Mouse (Mus musculus): ENCODE results near the gene Insm1. TPM values are rescaled to one million over a fixed set of nuclear protein-coding genes. Genes with fewer than 3 reads are reported as not detected.

The Insm1 gene
- polyA plus RNA-seq, 1 experiment from 2014 or later = 0.85 TPM

DNA sequence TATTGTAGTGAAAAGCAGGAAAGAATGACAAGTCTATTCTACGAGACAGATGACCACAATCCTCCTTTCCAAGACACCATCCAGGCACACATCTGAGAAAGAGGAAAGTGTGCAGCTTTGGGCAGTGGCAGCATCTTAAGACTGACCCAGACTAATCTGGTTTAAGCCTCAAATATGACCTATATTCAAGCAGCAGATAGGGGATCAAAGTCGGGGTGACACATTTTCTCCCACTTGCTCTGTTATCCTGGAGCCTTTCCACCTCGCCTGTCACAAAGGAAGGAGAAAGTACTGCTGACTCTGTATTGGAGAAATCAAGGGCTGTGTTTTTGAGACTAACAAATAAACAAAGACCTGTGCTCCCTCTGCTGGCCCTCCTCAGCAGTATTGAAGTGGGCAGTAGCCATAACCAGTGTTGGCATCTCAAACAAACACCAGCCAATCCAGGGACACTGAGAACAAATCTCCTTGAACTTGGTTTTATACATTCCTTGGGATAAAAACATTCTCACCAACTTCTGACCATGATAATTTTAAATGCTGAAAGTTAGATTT is 34.7 kb downstream of the Insm1 start:
- no peak overlapping the region for H3K27ac ChIP-seq
- H3K4me2 ChIP-seq = no peak overlapping the region
- no peaks in the 10 kb centered on the region for H3K9me3 ChIP-seq
- no peak overlapping the region for H3K9ac ChIP-seq
- H3K27me3 ChIP-seq (replicated peaks) = no peaks in the 10 kb centered on the region
- no peak overlapping the region for H3K4me3 ChIP-seq (replicated peaks)
- no peaks in the 10 kb centered on the region for H3K4me1 ChIP-seq
- 58% methylated on average over 3 of the region's 3 CpGs for WGBS
- no peaks in the 10 kb centered on the region for H3K36me3 ChIP-seq
- no peak for ATAC-seq (ENCODE audit: insufficient read depth, low FRiP score, low read depth)

DNA sequence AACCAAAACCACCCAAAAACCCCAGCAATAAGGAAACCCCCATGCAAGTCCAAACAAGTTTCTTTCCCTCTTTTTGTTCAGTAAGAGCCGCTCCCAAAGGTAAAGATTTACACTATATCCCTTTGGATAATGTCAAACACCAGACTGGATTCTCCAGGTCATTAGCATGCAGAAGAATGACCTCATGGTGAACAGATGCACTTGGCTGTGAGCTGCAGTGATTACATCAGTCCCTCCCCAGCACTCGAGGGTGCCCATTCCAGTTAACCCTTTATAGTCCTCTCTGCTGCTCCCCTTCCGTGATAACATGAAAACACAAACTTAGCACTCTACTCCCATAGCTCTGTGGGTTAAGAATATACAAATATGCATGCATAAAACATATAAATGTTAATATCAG is 35.3 kb downstream of the Insm1 start:
- H3K4me1 ChIP-seq = no peaks in the 10 kb centered on the region
- no peaks in the 10 kb centered on the region for H3K9me3 ChIP-seq
- no peaks in the 10 kb centered on the region for H3K36me3 ChIP-seq
- no peak overlapping the region for H3K9ac ChIP-seq
- no peak; the same call in 1 of the 2 replicates for ATAC-seq (ENCODE audit: insufficient read depth, low FRiP score, low read depth)
- no peak overlapping the region for H3K4me3 ChIP-seq (replicated peaks)
- WGBS = 39% methylated on average over 3 of the region's 3 CpGs
- H3K27ac ChIP-seq = no peak overlapping the region
- no peaks in the 10 kb centered on the region for H3K27me3 ChIP-seq (replicated peaks)
- H3K4me2 ChIP-seq = no peak overlapping the region

DNA sequence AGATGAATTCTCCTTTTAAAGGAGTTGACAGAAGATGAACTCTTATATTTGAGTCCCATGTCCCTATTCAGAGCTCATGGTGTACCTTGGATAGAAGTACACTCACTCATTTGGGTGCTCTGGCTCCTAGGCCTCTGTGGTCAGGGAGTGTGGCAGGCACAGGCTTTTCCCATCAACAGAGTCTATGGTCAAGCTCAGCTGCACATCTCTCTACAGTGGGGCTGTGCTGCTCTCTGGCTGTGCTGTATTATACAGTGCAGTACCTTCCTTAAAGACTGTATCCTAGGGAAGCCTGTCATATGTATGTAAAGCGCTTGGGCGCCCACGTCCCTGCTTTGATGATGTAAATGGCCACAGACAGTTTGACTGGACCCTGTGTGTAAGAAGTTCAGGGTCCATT is 35.9 kb downstream of the Insm1 start:
- H3K4me1 ChIP-seq = no peaks in the 10 kb centered on the region
- no peak overlapping the region for H3K27ac ChIP-seq
- no peaks in the 10 kb centered on the region for H3K27me3 ChIP-seq (replicated peaks)
- no peak overlapping the region for H3K4me2 ChIP-seq
- H3K4me3 ChIP-seq (replicated peaks) = no peak overlapping the region
- no peaks in the 10 kb centered on the region for H3K36me3 ChIP-seq
- WGBS = 85% methylated on average over 3 of the region's 3 CpGs
- no peaks in the 10 kb centered on the region for H3K9me3 ChIP-seq
- no peak for ATAC-seq (ENCODE audit: insufficient read depth, low FRiP score, low read depth)
- no peak overlapping the region for H3K9ac ChIP-seq

DNA sequence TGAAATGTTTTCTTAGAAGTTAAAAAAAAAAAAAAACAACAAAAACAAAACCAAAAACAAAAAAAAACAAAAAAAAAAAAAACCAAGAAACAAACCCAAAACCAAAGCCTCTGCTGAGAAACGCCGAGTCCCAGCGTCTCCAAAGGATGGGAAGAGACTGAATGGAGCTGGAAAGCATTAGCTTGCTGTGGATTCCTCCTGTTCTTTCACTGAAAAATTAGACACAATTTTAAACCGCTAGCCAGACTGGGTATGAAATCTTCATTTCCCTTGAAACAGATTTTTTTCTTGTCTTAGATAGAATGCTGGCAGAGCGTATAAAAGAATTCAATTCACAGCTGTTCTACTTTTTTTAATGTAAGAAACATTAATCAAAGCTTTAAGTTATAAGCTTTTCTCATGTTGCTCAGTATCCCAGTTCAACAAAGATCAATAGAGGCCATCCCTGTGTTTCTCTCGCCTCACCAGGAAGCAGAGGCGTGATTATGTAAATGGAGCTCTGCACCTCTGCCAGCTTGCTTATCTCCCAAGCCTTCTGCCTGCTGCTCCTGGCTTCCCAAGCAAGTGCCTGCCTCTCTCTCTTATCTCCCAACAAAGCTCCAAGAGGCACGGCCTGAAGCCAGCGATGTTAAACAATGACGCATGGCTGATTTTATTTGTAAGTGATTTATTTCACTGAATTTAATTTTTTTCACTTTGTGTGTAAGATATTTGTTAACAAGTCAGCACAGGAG is 37.2 kb downstream of the Insm1 start:
- Histone ChIP-seq H3K9ac (no peak overlapping the region), H3K36me3 (no peaks in the 10 kb centered on the region), H3K9me3 (no peaks in the 10 kb centered on the region), H3K27ac (no peak overlapping the region), H3K27me3 (replicated peaks) (no peaks in the 10 kb centered on the region), H3K4me1 (no peaks in the 10 kb centered on the region), H3K4me2 (no peak overlapping the region), H3K4me3 (replicated peaks) (no peak overlapping the region)
- no peak; the same call in 1 of the 2 replicates for ATAC-seq (ENCODE audit: insufficient read depth, low FRiP score, low read depth)
- 37% methylated on average over 10 of the region's 10 CpGs for WGBS

DNA sequence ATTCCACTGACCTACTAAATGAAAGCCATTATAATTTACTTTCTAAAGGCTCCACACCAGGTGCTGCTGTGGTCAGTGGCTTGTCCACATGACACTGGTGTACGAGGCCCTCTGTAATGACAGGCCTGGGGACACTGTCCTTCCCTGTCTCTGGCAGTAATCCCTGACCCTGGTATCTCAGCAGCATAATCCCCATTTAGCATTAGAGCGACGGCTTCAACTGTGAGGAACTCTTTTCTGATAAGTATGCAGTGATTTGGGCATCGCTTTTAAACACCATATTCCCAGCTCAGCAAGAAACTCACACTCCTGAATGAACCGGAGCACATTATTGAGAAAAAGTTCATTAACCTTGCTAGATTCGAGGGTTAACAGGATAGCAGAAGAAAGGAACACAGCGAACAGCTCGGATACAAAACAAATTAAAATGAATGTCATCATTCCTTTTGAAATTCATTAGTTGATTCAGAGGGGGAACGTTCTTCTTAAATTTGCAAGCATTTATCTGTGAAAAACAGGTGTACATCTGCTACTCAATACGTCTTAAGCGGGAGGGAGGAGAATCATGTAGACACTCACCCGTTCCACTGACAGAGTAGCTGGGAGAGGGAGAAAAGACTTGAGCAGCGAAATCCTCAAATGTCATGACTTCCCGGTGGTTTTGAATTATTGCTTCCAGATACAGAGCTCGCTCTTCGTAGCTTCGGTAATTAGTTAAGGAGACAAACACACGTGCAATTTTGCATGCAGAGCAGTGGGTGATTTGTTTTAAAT is 38.3 kb downstream of the Insm1 start:
- no peaks in the 10 kb centered on the region for H3K9me3 ChIP-seq
- WGBS = 50% methylated on average over 18 of the region's 18 CpGs
- ATAC-seq (ENCODE audit: insufficient read depth, low FRiP score, low read depth) = no peak

DNA sequence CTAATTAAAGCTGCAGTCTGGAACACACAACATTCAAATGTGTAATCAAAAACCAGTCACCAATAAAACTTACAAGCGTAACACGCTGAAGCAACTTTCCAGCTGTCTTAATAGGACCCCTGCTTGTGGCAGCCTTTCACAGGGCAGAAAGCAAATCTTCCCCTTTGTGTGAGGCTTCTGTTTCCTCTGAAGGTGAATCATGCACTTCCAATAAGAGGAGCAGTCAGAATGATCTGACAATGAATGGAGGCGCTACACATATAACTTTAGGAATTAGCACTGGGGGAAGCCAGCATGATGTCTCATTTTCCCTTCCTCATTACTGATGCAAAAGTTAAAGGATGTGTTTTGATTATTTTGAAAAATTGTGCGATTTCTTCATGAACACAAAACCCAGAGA is 39.4 kb downstream of the Insm1 start:
- Histone ChIP-seq H3K4me2 (no peak overlapping the region), H3K27ac (no peak overlapping the region), H3K4me1 (no peaks in the 10 kb centered on the region), H3K9me3 (no peaks in the 10 kb centered on the region), H3K36me3 (no peaks in the 10 kb centered on the region), H3K27me3 (replicated peaks) (no peaks in the 10 kb centered on the region), H3K4me3 (replicated peaks) (no peak overlapping the region), H3K9ac (no peak overlapping the region)
- 86% methylated on average over 4 of the region's 4 CpGs for WGBS
- no peak for ATAC-seq (ENCODE audit: insufficient read depth, low FRiP score, low read depth)

More for the DNA sequence above, 38.3 kb downstream of the Insm1 start:
- Histone ChIP-seq H3K9ac (no peak overlapping the region), H3K4me2 (no peak overlapping the region), H3K36me3 (no peaks in the 10 kb centered on the region), H3K27ac (no peak overlapping the region), H3K4me3 (replicated peaks) (no peak overlapping the region), H3K4me1 (no peaks in the 10 kb centered on the region), H3K27me3 (replicated peaks) (no peaks in the 10 kb centered on the region)

DNA sequence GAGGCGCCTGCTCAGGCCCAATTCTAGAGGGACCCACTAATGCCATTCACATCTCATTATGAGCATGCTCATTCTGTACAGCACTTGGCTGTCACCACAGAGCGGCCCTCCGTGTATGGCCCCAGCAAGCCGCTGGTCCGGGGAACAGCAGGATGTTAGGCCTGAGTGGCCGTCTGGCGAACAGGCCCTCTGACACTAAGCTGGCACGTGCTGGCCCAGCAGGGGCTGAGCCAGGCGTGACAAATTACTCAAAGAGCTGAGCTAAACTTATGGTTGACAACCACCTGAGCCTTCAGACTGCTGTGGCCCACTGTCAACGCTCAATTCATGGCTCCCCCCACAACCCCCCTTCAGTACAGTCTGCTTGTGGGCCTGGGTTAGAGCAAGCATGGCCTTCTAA is 40.5 kb downstream of the Insm1 start:
- Histone ChIP-seq H3K4me2 (no peak overlapping the region), H3K9ac (no peak overlapping the region), H3K4me1 (no peaks in the 10 kb centered on the region), H3K9me3 (no peaks in the 10 kb centered on the region), H3K36me3 (no peaks in the 10 kb centered on the region), H3K27me3 (replicated peaks) (no peaks in the 10 kb centered on the region), H3K27ac (no peak overlapping the region), H3K4me3 (replicated peaks) (no peak overlapping the region)
- no peak for ATAC-seq (ENCODE audit: insufficient read depth, low FRiP score, low read depth)
- WGBS = 64% methylated on average over 10 of the region's 10 CpGs

DNA sequence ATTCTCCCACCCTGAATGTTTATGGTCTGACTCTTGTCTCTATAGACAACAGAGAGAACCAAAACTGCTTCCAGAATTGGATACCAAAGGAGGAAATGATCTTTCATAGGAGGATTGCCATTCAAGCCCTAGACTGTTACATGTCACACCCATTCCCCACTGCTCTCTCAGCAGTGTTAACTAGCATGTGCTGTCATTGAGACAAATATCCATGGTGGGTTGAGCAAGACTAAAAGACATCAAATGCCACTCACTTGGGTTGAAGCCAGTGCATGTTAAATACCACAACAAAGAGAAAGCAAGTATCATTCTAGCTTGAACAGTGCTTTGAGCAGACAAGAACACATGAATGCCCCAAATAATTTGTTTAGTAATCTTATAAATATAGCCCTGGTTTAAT is 41.2 kb downstream of the Insm1 start:
- Histone ChIP-seq H3K36me3 (no peaks in the 10 kb centered on the region), H3K9me3 (no peaks in the 10 kb centered on the region), H3K4me3 (replicated peaks) (no peak overlapping the region), H3K4me2 (no peak overlapping the region), H3K9ac (no peak overlapping the region), H3K4me1 (no peaks in the 10 kb centered on the region), H3K27me3 (replicated peaks) (no peaks in the 10 kb centered on the region), H3K27ac (no peak overlapping the region)
- no peak for ATAC-seq (ENCODE audit: insufficient read depth, low FRiP score, low read depth)

DNA sequence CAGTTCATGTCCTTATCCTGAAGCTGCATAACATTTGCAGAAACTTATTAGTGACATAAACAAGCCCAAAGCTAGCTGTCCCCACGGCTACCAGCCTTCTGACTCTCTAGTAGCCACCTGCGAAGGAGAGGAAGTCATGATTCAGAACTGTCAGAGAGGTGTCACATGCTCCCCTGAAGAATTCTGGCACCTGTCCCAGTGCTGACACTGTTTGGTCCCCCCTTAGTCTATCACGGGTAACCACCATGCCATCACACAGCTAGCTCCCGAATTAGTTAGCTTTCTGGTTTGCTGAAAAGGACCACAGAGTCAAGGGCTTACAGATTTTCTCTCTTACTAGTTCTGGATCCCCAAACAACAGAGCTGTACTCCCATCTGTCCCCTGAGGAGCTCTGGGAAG is 43.3 kb downstream of the Insm1 start:
- H3K9ac ChIP-seq = no peak overlapping the region
- H3K4me2 ChIP-seq = no peak overlapping the region
- H3K9me3 ChIP-seq = no peaks in the 10 kb centered on the region
- H3K27me3 ChIP-seq (replicated peaks) = no peaks in the 10 kb centered on the region
- no peak overlapping the region for H3K4me3 ChIP-seq (replicated peaks)
- ATAC-seq (ENCODE audit: insufficient read depth, low FRiP score, low read depth) = no peak
- WGBS = 54% methylated on average over 4 of the region's 4 CpGs
- no peak overlapping the region for H3K27ac ChIP-seq
- H3K4me1 ChIP-seq = no peaks in the 10 kb centered on the region
- no peaks in the 10 kb centered on the region for H3K36me3 ChIP-seq

DNA sequence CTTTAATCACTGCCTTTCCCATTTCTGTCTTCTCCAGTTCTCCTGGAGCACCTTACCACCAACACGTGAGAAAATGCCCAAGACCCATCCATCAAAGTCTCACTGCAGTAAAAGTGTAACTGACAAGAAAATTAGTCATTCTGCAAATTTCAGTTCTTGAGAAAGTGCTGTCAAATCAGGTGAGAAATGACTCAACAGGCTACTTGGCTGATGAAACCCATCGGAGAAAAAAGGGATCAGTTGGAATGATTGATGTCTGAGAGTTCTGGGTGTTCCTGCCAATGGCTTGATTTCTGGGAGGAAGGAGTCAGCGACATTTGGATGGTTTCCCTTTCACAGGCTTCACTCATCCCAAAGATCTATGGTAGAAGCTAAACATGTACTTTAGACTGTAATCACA is 44.8 kb downstream of the Insm1 start:
- H3K9me3 ChIP-seq = no peaks in the 10 kb centered on the region
- H3K4me2 ChIP-seq = no peak overlapping the region
- no peaks in the 10 kb centered on the region for H3K4me1 ChIP-seq
- ATAC-seq (ENCODE audit: insufficient read depth, low FRiP score, low read depth) = no peak
- no peak overlapping the region for H3K9ac ChIP-seq
- no peak overlapping the region for H3K27ac ChIP-seq
- no peak overlapping the region for H3K4me3 ChIP-seq (replicated peaks)
- WGBS = 52% methylated on average over 3 of the region's 3 CpGs
- no peaks in the 10 kb centered on the region for H3K36me3 ChIP-seq
- H3K27me3 ChIP-seq (replicated peaks) = no peaks in the 10 kb centered on the region

Data from stomach, embryonic 15.5 days (tissue).